Mouse (Mus musculus) adrenal gland, postnatal 25 days (tissue): ENCODE measurements at regions not wholly inside any gene's neighbourhood (a gene's known extent, or its start where the extent isn't known, plus 50 kb on each side); places are given as distances from the start of the nearest gene placed in this dataset.

Experiments
- DNase-seq: peaks from one replicate; pipeline ENCODE4 v3.0.0; 2021; ENCODE audit warnings: mixed read lengths

- no peak for DNase-seq
These were observed 109.9 kb upstream of the Rxfp2 start for GRCm38 (mm10) chr5:149908376-149909078.

DNA sequence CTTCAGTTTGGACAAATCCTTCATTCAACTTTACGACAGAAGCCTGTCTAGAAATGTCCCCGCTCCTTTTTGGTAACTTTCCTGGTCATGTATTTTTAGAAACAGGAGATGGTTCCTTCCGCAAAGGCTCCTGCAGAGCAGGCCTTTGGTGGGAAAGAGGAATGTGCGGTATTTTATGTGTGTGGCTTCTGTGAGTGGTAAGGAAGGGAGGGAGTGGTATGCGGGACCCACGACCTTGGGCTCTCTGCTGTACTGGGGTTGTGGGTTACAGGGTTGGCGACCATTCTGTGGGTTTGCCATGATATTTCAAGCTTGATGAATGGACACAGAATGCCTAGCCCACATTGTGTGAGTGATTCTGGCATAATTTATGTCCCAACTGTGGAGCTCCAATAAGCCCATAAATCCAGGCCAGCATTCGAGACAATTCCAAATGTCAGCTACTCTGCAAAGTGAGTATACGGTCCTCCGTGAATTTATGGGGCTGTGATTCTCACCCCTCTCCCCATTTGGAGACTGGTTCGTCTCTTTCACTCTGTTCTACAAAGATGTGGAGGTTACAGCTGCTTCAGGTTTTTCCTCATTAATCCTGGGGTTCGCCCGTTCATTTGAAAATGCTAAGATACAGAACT, 109.3 kb upstream of the Rxfp2 start:
- DNase-seq, result no peak

GRCm38 (mm10) chr5:149909971-149910370, 108.5 kb upstream of the Rxfp2 start:
- DNase-seq, result no peak

DNA sequence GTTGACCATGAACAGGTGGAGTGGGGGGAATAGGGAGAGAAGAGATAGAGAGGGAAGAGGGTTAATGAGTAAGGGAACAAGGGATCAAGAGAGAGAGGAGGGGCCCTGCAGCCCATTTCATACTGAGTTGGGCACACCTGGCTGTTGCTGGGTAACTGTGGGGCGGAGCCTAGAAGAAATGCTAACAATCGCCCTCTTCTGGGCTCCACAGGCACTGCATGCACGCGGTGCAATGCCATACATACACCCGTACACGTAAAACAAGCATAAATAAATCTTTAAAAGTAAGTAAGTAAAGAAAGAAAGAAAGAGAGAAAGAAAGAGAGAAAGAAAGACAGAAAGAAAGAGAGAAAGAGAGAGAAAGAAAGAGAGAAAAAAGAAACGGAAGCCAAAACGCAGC, 106.5 kb upstream of the Rxfp2 start:
- no peak for DNase-seq

DNA sequence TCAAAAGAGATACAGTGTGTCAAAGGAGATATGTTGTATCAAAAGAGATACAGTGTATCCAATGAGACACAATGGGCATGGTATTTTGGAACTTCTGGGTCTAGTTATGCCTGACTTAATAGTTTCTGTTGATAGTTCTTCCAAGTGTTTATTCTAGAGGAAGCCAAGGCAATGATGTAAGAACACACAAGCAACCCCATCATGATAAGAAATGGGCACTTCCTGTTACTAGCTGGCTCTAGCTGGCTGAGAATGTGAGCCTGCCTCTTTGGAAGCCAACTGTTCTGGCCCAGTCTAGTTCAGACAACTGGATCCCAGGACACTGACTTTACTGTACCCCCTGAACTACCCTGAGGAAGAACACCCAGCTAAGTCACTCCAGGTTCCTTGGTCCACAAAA, 102.7 kb upstream of the Rxfp2 start:
- DNase-seq, result no peak

DNA sequence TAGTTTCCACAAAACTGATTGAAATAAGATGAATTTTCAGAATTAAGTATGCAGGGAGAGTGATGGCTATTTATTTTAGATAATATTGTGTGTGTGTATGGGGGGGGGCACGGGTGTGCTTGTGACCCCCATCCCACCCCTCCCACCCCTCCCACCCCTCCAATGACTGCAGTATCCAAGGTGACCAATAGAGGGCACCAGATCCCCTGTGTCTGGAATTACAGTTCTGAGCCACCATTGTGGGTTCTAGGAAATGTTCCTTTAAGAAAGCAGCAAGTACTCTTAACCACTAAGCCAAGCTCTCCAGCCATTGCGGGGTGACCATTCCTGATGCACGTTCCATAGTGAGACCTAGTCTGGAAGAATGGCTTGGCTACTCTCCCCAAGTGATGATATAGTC, 101.1 kb upstream of the Rxfp2 start:
- peak; percentile 18 for DNase-seq

DNA sequence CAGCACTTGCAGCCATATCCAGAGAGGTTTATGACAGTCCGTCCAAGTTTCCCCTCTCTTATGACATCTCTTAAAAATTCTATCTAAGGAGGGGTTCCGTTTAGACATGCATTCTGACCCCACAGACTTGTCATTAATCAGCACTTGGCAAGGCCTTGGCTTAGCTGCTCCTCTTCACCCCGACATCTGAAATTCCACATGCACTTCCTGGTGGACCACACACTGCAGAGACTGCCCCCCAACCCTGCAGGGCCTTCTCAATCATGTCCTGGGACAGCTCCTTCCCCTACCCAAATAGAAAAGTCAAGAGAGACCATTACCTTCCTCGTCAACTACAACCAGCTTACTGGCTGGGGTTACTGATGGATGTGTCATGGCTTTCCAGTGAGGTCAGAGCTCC, 99.4 kb upstream of the Rxfp2 start:
- DNase-seq, result no peak

GRCm38 (mm10) chr5:149920326-149920725, 98.1 kb upstream of the Rxfp2 start:
- DNase-seq, result no peak

GRCm38 (mm10) chr5:149924501-149924900, 94.0 kb upstream of the Rxfp2 start:
- DNase-seq, result no peak

GRCm38 (mm10) chr5:149926786-149927185, 91.7 kb upstream of the Rxfp2 start:
- no peak for DNase-seq

DNA sequence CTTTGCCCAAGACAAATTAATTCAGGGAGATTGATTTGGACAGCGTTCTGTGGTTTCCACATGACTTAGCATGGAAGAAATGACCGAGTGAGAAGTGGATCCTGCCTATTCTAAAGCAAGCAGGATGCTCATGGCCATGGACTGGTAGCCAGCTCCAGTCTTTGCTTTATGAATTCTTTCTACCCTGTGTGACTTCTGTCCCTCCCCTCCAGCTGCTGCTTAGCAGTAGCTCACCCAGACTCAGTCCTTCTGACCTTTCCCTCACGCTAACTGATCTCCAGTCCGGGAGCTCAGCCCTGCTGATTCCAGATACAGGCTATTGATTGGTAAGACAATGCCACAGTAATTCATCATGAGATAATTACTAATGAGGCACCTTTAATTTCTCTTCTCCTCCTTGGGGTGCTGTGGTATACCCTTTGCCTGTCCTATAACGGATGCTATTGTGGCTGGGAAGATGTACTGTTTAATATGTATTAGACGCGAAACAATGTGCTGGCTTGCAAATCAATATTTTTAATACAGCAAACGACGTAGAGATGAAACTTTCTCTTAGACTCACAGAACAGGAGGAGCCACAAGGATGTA, 86.8 kb upstream of the Rxfp2 start:
- DNase-seq, result no peak

DNA sequence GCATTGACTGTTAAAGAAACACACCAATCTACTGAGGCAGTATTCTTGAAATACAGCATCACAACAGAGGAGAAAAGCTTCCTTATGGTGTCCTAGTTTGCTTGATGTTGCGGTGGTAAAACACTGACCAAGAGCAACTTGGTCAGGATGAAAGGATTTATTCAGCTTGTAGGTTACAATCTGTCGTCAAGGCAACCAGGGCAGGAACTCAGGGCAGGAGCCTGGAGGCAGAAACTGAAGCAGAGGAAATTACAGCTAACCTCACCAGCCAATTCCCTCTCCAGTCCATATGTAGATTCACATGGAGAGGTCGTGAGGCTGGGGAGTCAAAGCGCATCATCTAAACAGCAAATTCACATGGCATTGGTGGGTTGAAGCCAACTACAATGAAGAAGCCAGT, 86.3 kb upstream of the Rxfp2 start:
- DNase-seq, result no peak

- no peak for DNase-seq
These were observed 72.8 kb upstream of the Rxfp2 start for GRCm38 (mm10) chr5:149945651-149946050.

- no peak for DNase-seq
These were observed 71.0 kb upstream of the Rxfp2 start for GRCm38 (mm10) chr5:149947491-149947890.

- peak; percentile 43 for DNase-seq
These were observed 61.5 kb upstream of the Rxfp2 start for GRCm38 (mm10) chr5:149956931-149957330.

DNA sequence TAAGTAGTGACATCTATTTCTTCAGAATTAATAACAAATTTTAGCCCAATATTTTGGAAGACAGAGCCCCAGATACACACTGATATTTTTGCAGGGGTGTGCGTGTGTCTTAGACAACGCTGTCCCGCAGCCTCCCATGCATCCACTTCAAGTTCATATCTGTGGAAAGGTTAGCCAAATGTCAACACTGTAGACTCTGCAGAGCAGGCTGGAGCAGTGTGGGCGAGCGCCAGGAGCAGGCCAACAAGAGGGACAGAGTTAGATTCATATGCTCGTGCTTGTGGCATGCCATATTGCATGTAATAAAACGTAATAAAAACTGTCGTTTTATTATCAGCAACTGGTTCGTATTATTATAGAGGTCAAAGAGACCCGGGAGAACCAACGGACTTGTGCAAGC, 57.3 kb upstream of the Rxfp2 start:
- no peak for DNase-seq

- no peak for DNase-seq
These were observed 53.7 kb upstream of the Rxfp2 start for GRCm38 (mm10) chr5:149964748-149965147.
